Mouse (Mus musculus) gastrocnemius, postnatal 36 days (tissue): ENCODE results near the gene Vegfb. TPM values are rescaled to one million over a fixed set of nuclear protein-coding genes. Genes with fewer than 3 reads are reported as not detected.
"Not testable (repeated sequence)": the region's sequence is repeated elsewhere in the genome, so short reads cannot be mapped to it uniquely, and the experiment has no call there.

ENCODE experiments used
- DNase-seq, 2 experiments: peaks; one replicate each; pipeline ENCODE4 v3.0.0; 2022
- intact Hi-C: fragments of 180-260 bp; cut with DNase I; formaldehyde crosslinking; loops from one replicate; pipeline ENCODE4 v1.15.1; 2025
- total RNA-seq, 2 experiments: library from RNA; stranded (reverse); gene quantifications; 2 replicates each; pipeline ENCODE4 v1.2.3; 2021

Vegfb gene
- total RNA-seq, 2 experiments from 2014 or later: 140 to 153 TPM

DNA sequence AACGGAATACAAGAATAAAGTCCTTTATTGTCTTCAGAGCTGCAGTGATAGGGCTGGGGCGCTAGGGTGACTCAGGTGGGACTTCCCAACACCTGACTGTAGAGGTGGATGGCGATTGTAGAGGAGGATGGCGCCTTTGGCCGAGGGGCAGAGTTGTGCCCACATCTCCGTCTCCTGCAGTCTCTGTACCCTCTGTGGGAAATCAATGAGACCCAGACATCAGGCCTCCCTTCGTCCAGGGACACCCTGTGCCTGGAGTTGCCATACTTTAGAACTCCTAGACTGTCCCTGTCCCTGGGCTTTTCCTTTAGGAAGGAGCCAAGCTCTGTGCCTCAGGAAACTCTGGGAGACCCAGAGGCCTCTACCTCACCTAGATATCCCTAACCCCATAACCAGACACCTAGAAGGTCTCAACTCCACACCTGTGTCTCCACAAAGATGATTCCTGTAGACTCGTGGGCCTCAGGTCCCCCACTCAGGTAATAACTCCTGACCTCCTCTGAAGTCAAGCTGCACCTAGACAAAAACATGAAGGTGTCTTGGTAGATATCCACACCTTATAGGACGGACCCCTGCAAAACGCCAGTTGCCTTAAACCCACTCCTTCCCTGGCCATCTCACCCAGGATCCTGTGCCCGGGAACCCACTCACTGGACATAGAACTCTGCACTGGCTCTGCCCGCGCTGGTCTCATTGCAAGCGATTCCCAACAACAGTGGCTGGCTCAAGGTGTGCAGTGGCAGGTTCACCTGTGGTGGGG is 5.7 kb upstream of the Vegfb start:
- no peak for DNase-seq
- intact Hi-C loops: no loop called here

DNA sequence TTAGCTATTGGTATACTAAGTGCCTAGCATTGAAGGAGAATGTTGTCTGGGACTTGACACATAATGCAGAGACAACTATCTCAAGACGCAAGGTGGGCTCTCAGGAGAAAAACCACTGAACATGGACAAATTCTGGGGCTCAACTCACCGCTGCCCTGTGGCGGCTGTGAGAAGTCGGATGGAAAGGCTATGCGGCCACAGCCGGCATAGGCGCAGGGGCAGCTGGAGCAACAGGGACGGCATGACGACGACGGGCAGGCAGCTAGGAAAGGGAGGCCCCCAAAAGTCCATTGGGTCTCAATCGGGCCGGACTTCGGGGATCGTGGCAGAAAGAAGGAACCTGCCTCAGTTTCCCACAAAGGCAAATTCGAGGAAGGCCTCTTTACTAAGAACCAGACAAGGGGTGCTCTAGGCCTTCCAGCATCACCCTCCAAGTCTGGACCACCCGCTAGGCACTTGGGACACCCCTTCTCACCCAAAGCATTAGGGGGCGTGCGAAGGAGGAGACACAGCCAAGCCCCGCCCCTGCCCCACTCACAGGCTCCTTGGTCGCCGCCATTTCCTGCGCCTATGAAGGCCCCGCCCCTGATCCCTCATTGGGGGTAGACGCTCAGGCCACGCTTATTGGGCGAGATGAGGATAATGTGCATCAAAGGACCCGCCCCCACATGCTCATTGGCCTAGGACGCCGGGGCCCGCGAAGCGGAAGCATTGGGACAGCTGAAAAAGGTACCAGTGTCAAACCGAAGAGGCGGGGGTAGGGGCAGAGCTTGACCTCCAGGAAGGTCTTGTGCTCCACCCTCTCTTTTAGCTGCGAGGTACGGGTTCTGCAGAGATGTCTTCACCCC is 4.8 kb upstream of the Vegfb start, which contains the start of gene Dnajc4:
TSS of gene Dnajc4 (minus strand) at position 562 of the 848 bp plus-strand sequence.
- peak; percentile 88 to 93 for DNase-seq
- intact Hi-C loops: no loop called here

DNA sequence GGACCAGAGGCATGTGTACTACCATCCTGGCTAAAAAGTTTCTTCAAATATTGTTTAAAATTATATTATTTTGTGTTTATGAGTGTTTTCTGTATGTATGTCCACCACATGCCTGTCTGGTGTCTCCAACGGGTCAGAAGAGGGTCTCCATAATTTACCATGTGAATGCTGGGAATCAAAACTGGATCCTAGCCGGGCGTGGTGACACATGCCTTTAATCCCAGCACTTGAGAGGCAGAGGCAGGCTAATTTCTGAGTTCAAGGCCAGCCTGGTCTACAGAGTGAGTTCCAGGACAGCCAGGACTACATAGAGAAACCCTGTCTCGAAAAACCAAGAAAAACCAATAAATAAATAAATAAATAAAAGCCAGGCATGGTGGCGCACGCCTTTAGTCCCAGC is 3.7 kb upstream of the Vegfb start:
- intact Hi-C loops, DNase-seq: not testable (repeated sequence)

DNA sequence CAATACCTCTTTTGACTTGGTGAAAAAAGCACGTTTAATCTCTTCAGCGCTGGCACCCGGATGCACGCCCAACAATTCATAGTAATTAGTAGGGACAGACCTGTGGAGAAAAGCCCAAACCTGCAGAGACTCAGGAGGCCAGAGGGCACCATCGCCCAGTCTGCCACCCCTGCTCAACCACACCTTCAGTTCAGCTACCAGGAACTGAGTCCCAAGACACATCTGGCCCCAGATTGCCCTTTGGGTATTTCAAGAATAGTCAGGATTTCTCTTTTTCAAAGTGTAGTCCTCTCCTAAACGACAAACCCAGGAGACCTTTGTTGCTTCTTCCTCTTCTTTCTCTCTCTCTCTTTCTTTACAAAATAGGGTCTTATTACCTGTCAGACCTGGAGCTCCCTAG is 3.3 kb upstream of the Vegfb start:
- intact Hi-C loops: no loop called here
- no peak for DNase-seq

DNA sequence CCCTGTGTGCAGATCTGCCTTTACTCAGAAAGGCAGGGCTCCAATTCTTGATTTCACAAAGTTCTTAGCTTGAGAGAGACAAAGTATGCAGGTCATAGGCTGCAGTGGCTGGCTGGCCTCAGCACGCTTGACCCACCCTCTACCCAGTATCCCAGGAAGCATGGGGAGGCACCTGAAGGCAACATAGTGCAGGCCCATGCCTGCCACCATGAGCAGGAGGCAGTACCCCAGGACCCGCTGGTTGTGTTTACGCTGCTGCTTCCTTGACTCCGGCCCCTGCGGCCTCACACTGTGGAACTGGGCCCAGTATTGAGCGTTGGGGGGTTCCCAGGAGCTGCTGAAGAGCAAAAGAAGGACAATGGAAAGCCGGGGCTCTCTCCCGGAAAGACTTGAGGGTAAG is 1.8 kb upstream of the Vegfb start:
- DNase-seq: no peak
- intact Hi-C loops: no loop called here

DNA sequence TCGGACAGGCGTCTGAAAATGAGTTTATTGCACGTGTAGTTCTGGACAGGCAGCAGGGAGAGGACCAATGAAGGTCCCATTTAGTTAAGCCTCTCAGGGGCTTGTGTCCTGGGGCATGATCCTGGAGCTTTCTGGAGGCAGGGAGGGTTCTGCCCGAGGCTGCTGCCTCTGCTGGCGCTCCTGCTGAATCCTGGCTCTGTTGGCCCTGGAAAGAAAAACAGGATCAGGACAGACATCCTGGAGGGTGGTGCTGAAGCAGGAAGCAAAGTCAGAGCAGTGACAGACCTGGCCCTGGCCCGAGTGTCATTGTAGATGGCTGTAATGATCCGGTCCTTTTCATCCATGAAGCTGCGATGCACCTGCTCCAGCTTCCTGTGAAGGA is 444 bp upstream of the Vegfb start:
- DNase-seq: no peak
- intact Hi-C loops: no loop called here

DNA sequence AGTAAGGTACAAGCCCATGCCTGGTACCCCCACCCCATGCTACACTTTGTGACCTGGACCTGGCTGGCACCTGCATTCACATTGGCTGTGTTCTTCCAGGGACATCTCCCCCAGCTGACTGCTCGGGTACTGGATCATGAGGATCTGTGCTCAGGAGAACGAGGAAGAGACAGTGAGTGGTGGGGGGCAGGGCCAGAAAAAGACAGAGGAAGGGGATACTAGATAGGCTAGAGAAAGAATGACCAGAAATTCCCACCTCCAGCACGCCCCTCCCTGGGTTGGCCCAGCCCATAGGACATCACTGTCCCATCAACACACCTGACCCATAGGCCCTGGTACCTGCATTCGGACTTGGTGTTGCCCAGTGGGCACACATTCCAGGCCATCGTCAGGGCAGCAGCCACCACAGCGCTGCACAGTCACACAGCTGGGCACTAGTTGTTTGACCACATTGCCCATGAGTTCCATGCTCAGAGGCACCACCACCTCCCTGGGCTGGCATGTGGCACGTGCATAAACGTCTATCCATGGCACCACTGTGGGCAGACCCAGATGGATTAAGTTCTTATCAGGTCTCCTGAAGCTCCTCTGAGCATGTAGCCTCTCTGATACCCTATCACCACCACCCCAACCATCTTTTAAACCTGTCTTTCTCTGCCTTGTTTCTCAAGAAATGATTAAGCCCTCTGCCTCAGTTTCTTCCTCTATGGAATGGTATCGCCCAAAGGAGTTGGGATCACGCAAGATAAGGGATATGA is 1.3 kb downstream of the Vegfb start:
- intact Hi-C loops: no loop called here
- no peak for DNase-seq

DNA sequence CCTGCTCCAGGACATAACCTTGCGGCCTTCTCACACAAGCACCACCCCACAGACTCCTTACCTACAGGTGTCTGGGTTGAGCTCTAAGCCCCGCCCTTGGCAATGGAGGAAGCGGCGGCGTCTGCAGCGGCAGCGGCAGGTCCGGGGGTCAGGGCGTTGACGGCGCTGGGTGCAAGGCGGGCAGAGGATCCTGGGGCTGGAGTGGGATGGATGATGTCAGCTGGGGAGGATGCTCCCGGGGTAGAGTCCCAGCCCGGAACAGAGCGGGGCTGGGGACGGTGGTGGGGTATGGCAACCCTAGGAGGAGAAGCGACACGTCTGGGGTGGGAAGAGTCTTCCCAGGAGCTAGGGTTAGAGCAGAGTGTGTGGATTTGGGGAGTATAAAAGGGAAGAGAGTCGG is 2.2 kb downstream of the Vegfb start:
- no peak for DNase-seq
- intact Hi-C loops: no loop called here

DNA sequence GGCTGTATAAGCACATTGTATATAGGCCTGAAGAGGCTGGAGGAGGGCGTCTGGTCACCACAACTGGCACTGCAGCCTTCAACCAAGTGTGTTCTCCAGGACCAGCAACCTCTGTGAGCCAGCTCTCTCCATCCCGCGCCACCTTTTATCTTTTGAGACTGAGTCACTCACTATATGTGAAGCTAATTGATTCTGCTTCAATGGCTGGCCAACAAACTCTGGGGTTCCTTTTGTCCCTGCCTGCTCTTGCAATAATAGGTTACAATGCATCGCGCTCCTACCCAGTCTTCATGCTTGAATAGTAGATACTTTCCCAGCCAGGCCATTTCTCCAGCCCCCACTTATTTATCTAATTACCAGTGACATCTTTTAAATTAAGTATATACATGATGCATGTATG is 3.8 kb downstream of the Vegfb start:
- intact Hi-C loops: no loop called here
- no peak for DNase-seq

DNA sequence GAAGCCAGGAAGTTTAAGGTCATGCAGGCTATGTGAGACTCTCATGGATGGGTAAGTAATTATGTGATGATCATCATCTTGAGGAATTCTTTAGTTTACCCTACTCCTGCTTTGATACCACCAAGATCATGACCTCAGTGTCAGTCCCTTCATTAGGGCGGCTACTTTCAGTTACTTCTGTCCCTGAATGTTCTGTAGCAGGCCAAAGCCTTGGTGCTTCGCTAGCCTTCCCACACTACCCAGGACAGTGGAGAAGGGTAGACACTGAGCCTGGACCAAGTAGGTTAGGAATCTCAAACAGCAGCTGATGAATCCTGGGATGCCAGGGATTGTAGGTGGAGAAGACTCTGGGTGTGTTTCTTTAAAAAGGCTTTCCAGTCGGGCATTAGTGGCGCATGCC is 6.0 kb downstream of the Vegfb start:
- no peak for DNase-seq
- intact Hi-C loops: no loop called here

DNA sequence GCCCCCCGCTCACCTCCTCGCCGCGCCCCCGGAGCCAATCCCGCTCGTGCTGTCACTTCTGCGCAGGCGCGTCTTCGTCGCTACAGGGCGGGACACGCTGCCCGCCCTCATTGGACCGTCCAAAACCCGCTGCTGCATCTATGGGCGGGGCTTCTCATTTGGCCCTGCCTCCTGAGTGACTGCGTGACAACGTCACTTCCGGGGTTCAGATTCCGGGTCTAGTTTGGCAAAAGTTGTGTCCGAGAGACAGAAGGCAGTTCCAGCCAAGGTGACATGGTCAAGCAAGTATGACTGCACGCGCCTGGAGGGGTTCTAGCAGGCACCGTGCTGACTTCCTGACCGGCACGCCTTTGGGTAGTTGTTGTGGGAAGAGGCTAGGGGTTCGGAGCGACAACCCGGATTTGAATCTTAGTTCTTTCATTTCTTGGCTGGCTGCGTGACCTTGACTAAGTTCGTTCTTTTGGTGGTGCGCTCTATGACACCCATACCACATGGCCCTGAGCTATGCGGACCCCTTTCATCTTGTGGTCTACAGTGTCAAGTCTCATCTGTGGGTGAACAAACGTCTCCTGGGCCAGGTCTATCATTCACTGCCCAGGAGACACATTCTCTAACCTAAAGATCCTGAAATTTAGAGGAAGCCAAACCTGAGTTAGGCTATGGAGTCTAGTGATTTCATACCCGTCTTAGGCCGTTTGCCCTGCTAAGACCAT is 6.9 kb downstream of the Vegfb start, which contains the start of gene Fkbp2:
TSS of gene Fkbp2 (minus strand) at position 121 of the 713 bp plus-strand sequence.
- peak; percentile 99 for DNase-seq
- intact Hi-C loops: no loop called here

DNA sequence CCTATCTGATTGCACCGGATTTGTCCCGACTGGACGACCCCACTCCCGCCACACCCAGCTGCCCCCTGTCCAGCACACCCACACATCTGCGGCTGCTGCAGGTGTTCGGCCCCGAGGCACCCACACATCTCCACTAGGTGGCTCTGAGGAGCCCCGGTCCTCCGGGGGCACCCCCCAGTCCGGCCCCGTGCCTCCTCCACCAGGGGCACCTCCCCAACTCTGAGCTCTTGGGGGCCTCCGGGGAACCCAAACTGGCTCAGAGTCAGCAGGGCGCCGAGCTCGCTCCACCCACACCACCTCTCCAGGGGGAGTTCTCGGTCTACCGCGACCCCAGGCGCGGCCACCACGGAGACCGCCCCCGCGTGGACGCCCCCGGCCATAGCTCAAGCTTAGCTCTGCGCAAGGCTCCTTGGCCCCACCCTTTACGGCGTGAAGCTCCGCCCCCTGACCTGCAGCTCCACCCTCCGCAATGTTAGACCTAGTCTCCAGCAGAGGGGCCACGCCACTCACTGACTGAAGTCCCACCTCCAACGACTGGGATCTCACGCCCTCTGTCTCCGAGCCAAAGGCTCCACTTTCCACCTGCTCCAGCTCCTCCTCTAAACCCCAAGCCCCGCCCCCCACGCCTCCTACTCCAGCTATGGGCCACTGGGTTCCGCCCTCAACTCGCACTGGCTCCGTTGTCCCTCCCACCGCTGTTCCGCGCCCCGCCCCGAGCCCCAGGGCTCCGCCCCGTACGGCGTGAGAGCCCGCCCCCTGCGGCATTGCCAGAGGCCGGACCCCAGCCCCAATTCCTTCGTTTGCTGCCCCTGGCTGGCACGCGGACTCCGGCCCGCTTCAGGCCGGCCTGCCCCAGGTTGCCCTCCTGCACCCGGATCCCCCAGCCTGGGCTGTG is 7.7 kb downstream of the Vegfb start:
- intact Hi-C loops: no loop called here
- peak; percentile 98 to 100 for DNase-seq

DNA sequence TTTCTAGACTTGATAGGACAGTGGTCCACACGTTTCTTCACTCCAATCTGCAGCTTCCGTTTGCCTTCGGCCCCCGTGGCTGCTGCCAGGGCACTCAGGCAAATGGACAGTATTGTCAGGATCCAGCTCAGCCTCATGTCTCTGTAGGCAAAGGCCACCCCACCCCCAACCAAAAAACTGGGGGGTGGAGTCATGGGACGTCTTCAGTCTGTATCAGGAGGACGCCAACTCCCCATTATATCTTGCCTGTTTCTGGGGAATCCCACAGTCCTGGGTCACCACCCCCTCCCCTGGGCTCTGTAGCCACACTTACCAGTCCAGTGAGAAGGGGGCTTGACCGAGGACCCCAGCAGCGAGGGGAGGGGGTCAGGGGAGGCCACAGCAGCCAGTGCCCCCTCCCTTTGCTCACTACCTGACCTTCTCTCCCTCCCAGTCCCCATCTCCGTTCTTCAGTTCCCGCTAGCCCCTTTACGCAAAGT is 8.4 kb downstream of the Vegfb start:
- intact Hi-C loops: no loop called here
- DNase-seq: no peak

DNA sequence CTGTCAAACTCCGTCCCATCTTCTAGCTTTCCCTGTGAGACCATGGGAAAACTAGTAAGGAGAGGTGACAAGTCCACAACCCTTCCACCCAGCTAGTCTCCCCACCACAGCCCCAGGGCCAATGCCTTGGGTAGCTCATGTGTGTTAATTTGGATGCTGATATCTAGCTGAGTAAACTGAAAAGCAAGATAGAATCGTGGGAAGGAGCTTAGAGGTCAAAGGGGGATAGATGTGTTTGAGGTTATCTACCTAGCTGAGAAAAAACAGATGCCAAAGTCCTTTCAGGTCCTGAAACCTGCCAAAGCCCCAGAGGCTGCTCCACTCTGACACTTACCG is 8.8 kb downstream of the Vegfb start:
- no peak for DNase-seq
- intact Hi-C loops: no loop called here

DNA sequence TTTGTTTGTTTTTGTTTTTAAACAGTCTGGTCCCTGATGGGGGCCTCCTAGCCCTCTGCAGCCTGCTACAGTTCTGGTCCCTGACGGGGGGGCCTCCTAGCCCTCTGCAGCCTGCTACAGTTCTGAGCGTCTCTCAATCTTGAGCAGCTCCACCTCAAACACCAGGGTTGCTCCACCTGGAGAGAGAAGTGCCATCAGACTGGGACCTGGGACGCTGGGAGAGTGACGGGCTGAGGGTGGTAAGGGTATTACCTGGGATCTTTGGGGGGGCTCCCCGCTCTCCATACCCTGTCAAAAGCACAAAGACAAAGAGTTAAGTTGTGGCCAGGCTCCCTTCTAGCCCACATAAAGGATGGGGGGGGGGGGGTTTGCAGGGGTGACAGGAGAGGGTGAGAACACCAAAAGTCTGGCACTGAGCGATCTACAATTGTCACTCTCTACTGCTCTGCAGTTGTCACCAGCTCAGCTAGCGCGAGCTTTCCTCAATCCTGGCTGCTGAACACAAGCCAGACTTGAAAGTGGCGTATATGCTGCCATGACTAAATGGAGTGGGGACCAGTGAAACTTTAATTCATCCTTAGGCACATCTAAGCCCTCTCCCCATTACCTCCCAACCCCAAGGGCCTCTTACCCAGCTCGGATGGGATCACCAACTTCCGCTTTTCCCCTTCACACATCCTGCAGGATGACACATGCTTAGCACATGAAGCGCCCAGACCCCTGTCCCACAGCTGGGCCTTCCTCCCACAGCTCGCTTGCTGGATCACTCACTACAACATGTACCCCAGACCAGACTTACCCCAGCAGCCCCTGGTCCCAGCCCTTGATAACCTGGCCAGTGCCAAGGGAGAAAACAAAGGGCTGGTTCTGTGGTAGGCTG is 9.5 kb downstream of the Vegfb start:
- intact Hi-C loops: no loop called here
- DNase-seq: no peak

DNA sequence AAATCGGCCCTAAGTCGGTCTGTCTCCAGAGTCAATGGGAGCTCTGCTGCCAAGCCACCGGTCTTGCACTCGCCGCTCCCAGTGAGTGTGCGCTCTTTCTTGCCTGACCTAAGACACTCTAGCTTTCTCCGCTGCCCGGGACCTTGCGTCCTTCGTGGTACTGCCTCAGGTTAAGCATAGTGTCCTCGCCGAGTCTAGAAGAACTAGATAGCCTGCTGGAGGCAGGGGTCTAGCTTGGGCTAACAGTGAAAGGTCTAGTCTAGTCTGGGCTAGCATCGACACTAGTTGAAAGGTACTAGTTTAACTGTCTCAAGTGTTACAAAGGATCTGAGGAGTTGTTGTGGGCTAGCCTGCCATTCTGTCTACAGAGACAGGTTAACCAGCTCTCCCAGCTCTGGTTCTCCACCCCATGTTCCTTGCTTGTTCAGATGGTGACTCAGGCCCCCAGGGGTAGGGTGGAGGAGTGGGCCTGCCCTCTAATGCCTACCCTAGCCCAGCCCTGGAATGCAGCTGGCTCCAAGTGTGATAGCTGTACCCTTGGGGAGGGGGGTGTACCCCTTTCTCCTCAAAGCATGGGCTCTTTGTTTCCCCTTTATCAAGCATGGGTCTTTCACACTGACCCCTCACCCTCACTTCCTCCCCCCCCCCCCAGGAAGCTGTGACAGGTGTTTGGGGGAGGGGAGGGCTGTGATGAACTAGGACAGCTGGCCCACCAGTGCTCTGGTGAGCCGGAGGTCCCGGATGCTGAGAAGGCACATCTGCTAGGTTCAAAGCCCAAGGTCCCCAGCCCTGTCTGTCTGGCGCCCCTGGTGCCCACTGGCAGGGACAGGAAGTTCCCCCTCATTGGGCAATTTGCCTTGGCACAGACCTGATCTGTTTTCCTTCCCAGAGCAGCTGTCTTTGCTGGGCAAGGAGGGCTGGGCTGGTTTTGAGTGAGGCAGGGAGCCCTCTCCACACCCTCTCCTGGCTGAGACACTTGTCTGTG is 11.6 kb downstream of the Vegfb start, which contains the start of gene Plcb3:
TSS of gene Plcb3 (minus strand) at position 934 of the 985 bp plus-strand sequence.
- DNase-seq: peak; percentile 68 to 75
- intact Hi-C loops: no loop called here
